Mouse (Mus musculus): ENCODE measurements at regions not wholly inside any gene's neighbourhood (a gene's known extent, or its start where the extent isn't known, plus 50 kb on each side); places are given as distances from the start of the nearest gene placed in this dataset.

- no peak for DNase-seq (ENCODE audit: low spot score in 2 of 2)
Measured at GRCm38 (mm10) chr16:49965528-49966250, 165.4 kb downstream of the Cd47 start.

GRCm38 (mm10) chr16:49966251-49966588 lies 165.9 kb downstream of the Cd47 start:
- DNase-seq (ENCODE audit: low spot score in 2 of 2): no peak

- DNase-seq (ENCODE audit: low spot score in 2 of 2): no peak
Measured at GRCm38 (mm10) chr16:49967110-49967509, 166.8 kb downstream of the Cd47 start.

- DNase-seq (ENCODE audit: low spot score in 2 of 2): no peak
Measured at GRCm38 (mm10) chr16:49968291-49968870, 168.0 kb downstream of the Cd47 start.

- DNase-seq (ENCODE audit: low spot score in 2 of 2): no peak
Measured at GRCm38 (mm10) chr16:49969035-49969434, 168.7 kb downstream of the Cd47 start.

GRCm38 (mm10) chr16:49969693-49970296 lies 169.5 kb downstream of the Cd47 start:
- no peak for DNase-seq (ENCODE audit: low spot score in 2 of 2)

- no peak for DNase-seq (ENCODE audit: low spot score in 2 of 2)
Measured at GRCm38 (mm10) chr16:49970297-49970804, 170.0 kb downstream of the Cd47 start.

GRCm38 (mm10) chr16:49971141-49971555 lies 170.8 kb downstream of the Cd47 start:
- no peak for DNase-seq (ENCODE audit: low spot score in 2 of 2)

GRCm38 (mm10) chr16:49977276-49977675 lies 176.9 kb downstream of the Cd47 start:
- DNase-seq (ENCODE audit: low spot score in 2 of 2): no peak

GRCm38 (mm10) chr16:49979426-49979940 lies 179.2 kb downstream of the Cd47 start:
- no peak for DNase-seq (ENCODE audit: low spot score in 2 of 2)

- no peak for DNase-seq (ENCODE audit: low spot score in 2 of 2)
Measured at GRCm38 (mm10) chr16:49980178-49980646, 179.9 kb downstream of the Cd47 start.

- DNase-seq (ENCODE audit: low spot score in 2 of 2): peak in 1 of 2 experiments; percentile 14
Measured at GRCm38 (mm10) chr16:49982180-49982579, 181.8 kb downstream of the Cd47 start.

GRCm38 (mm10) chr16:49985082-49986076 lies 185.0 kb downstream of the Cd47 start:
- DNase-seq (ENCODE audit: low spot score in 2 of 2): no peak

GRCm38 (mm10) chr16:49986954-49987353 lies 186.6 kb downstream of the Cd47 start:
- DNase-seq (ENCODE audit: low spot score in 2 of 2): no peak

- no peak for DNase-seq (ENCODE audit: low spot score in 2 of 2)
Measured at GRCm38 (mm10) chr16:49995822-49996221, 195.5 kb downstream of the Cd47 start.

- DNase-seq (ENCODE audit: low spot score in 2 of 2): no peak
Measured at GRCm38 (mm10) chr16:49996593-49996992, 196.3 kb downstream of the Cd47 start.

- DNase-seq (ENCODE audit: low spot score in 2 of 2): no peak
Measured at GRCm38 (mm10) chr16:49997040-49997439, 196.7 kb downstream of the Cd47 start.

GRCm38 (mm10) chr16:50000805-50001204 lies 200.5 kb downstream of the Cd47 start:
- DNase-seq (ENCODE audit: low spot score in 2 of 2): no peak

GRCm38 (mm10) chr16:50001662-50002455 lies 201.5 kb downstream of the Cd47 start:
- DNase-seq (ENCODE audit: low spot score in 2 of 2): no peak

- no peak for DNase-seq (ENCODE audit: low spot score in 2 of 2)
Measured at GRCm38 (mm10) chr16:50002456-50002788, 202.1 kb downstream of the Cd47 start.

- no peak for DNase-seq (ENCODE audit: low spot score in 2 of 2)
Measured at GRCm38 (mm10) chr16:50009046-50009445, 208.7 kb downstream of the Cd47 start.

Measured in spleen, postnatal 14 days (tissue).